ENCODE assay signal across 9 mouse cellular contexts in the genomic region with DNA sequence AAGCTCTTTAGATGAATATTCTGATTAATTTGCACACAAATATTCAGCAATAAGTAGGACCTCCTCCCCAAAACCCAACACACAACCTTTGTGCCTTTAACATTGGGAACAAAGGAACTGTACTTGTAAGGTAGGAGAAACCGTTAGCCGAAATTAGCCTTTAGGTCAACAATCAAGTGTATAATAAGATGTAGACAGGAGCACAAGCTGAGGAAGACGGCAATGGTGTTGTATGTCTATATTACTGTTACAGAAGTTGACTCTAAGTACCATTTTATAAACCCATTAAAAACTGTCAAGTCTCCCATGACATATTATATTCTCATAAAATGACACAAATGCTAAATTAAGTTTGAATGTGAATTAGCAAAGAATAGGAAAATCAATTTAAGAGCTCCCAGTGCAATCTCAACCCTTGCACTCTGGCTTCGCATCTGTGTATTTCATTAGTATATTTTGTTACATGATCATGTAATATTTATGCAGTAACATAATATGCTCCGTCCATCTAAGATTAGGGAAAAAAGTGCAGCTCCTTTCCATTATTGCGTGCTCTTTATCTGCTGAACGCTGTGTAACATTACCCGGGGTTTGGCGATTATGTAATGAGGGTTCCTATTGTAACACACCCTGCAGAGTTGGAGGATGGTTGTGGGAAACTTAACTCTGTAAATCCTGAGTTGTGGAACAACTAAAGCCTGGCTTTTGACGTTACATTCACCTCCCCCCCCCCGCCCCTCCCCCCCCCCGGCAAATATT.
A peak's percentile ranks its signal among the peaks of the same experiment; 100 is the strongest.
DNase-seq lines count a peak whose midpoint lies in the region; ATAC-seq lines count a peak whose summit lies in the region.
"Had no signal": no experiment of that assay in that cellular context is flagged by ENCODE, and none has a peak within 500 bp of the region (broad histone marks: within the 10 kb centered on the region; RNA-seq: fewer than 3 reads in every experiment).

No protein-coding gene starts in this region.

- 27% methylated on average over 12 of the region's 12 CpGs for WGBS in hindbrain, embryonic 10.5 days
- WGBS in hindbrain, embryonic 16.5 days: 16% methylated on average over 12 of the region's 12 CpGs
- 21% methylated on average over 12 of the region's 12 CpGs for WGBS in midbrain, embryonic 12.5 days

- H3K4me2 ChIP-seq in hindbrain, embryonic 16.5 days (ENCODE audit: low read length): no peak overlapping the region
- H3K4me2 ChIP-seq in midbrain, embryonic 12.5 days (replicated peaks): peak overlapping the region; percentile 32

- peak overlapping the region; percentile 76 for H3K27ac ChIP-seq in hindbrain, embryonic 10.5 days
- no peak overlapping the region for H3K27ac ChIP-seq in hindbrain, embryonic 16.5 days (ENCODE audit: low read depth, low read length)
- H3K27ac ChIP-seq in midbrain, embryonic 12.5 days (replicated peaks): peak overlapping the region; percentile 56; the same call in 1 of the 2 replicates

- no peaks in the 10 kb centered on the region for H3K36me3 ChIP-seq in hindbrain, embryonic 10.5 days
- no peaks in the 10 kb centered on the region for H3K36me3 ChIP-seq in hindbrain, embryonic 16.5 days (ENCODE audit: control insufficient read depth, insufficient read depth, low read length)
- H3K36me3 ChIP-seq in midbrain, embryonic 12.5 days: no peaks in the 10 kb centered on the region

- H3K4me1 ChIP-seq in hindbrain, embryonic 10.5 days (replicated peaks): peaks cover 20% of the 10 kb centered on the region
- peaks cover 2% of the 10 kb centered on the region; the same call in 1 of the 2 replicates for H3K4me1 ChIP-seq in hindbrain, embryonic 16.5 days (ENCODE audit: control insufficient read depth, insufficient read depth, low read depth, low read length)
- peaks cover 17% of the 10 kb centered on the region for H3K4me1 ChIP-seq in midbrain, embryonic 12.5 days

- no peaks in the 10 kb centered on the region for H3K9me3 ChIP-seq in hindbrain, embryonic 10.5 days
- no peaks in the 10 kb centered on the region for H3K9me3 ChIP-seq in hindbrain, embryonic 16.5 days (ENCODE audit: control insufficient read depth, low read length)
- no peaks in the 10 kb centered on the region for H3K9me3 ChIP-seq in midbrain, embryonic 12.5 days

- ATAC-seq in hindbrain, embryonic 16.5 days: no peak
- ATAC-seq in granulocyte monocyte progenitor cell, adult 5-6 weeks (replicated peaks; ENCODE audit: poor library complexity, severe bottlenecking): peak; percentile 81
- ATAC-seq in midbrain, embryonic 12.5 days (ENCODE audit: low FRiP score, low read depth): peak; percentile 81
- no peak for ATAC-seq in CD4-positive, CD25-positive, alpha-beta regulatory T cell, adult 4 months
- ATAC-seq: Patski had no signal

- H3K9ac ChIP-seq in hindbrain, embryonic 16.5 days (ENCODE audit: low read depth, low read length): no peak overlapping the region
- no peak overlapping the region for H3K9ac ChIP-seq in midbrain, embryonic 12.5 days (replicated peaks)

- no peak overlapping the region; the same call in 1 of the 2 replicates for H3K4me3 ChIP-seq in hindbrain, embryonic 10.5 days
- H3K4me3 ChIP-seq in hindbrain, embryonic 16.5 days (ENCODE audit: low read length): no peak overlapping the region
- no peak overlapping the region for H3K4me3 ChIP-seq in midbrain, embryonic 12.5 days

- H3K27me3 ChIP-seq in hindbrain, embryonic 10.5 days (ENCODE audit: insufficient read depth, poor library complexity, severe bottlenecking): no peaks in the 10 kb centered on the region
- no peaks in the 10 kb centered on the region for H3K27me3 ChIP-seq in hindbrain, embryonic 16.5 days (replicated peaks; ENCODE audit: control insufficient read depth, insufficient read depth, low read length)
- H3K27me3 ChIP-seq in midbrain, embryonic 12.5 days: no peaks in the 10 kb centered on the region
- H3K27me3 ChIP-seq: Patski had no signal

- no peak for DNase-seq in hindbrain, embryonic 10.5 days (ENCODE audit: low spot score)
- peak; percentile 68 for DNase-seq in embryo, embryonic 10.5 days (ENCODE audit: low spot score)
- no peak for DNase-seq in spleen, postnatal 14 days (ENCODE audit: low spot score in 2 of 2)
- no peak for DNase-seq in right cerebral cortex, postnatal 10 days (ENCODE audit: low spot score in 2 of 2)

Comparison
In these comparisons a context has a peak if more than half of its experiments do, and no peak if none do; other contexts are left out.
1. ATAC-seq: peak in granulocyte monocyte progenitor cell, adult 5-6 weeks (single experiment) and midbrain, embryonic 12.5 days (single experiment); none in hindbrain, embryonic 16.5 days (single experiment) and CD4-positive, CD25-positive, alpha-beta regulatory T cell, adult 4 months (single experiment).